Mouse (Mus musculus): ENCODE data around the gene Apeh. TPM values are rescaled to one million over a fixed set of nuclear protein-coding genes. Genes with fewer than 3 reads are reported as not detected.
A peak's percentile ranks its signal among the peaks of the same experiment; 100 is the strongest.

Gene Apeh
- total and polyA plus RNA-seq, 2 experiments from 2014 or later = 32.8 to 43.5 TPM

DNA sequence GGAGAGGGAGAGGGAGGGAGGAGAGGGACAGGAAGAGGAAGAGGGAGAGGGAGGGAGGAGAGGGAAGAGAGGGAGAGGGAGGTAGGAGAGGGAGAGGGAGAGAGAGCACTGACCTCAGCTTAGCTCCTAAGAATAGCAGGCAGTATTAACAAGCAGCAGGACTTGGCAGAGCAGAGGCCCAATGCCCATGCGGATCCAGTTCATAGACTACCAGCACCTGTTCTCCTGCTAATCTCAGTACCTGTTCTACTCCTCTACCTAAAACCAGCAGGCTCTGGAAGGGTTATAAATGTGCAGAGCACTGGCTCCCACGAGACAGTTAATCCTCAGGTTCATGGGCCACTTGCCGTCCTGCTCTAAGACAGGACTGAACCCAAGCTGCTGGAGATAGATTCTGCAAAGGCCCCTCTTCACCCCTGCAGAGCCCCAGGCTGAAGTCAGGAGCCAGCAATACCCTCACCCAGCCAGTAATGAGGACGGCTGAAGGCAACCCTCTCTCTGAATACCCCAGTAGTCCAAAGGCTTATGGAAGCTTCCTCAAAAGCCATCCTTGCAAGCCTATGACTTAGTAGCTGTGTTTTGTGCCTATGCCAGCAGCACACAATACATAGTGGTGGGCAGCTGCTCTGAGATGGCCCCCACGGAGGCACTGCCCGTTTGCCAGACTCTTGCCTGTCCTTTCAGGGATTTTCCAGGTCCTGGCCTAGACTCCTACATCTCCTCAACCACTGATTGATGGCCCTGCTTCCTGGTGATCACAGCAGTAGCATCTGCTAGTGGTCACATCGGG is 21.1 kb downstream of the Apeh start:
- ATAC-seq (ENCODE audit: insufficient read depth, low read depth) (peak; percentile 66), DNase-seq (ENCODE audit: low spot score) (no peak)
- Histone ChIP-seq H3K4me2 (ENCODE audit: low read depth, low read length) (no peak overlapping the region), H3K4me3 (ENCODE audit: low read depth, low read length) (no peak overlapping the region), H3K9me3 (replicated peaks; ENCODE audit: control insufficient read depth, low read length) (no peaks in the 10 kb centered on the region), H3K27ac (ENCODE audit: low read depth) (peak overlapping the region; percentile 77), H3K27me3 (ENCODE audit: control insufficient read depth, insufficient read depth, low read length) (no peaks in the 10 kb centered on the region), H3K36me3 (replicated peaks; ENCODE audit: control insufficient read depth, insufficient read depth, low read length) (peaks cover 14% of the 10 kb centered on the region), H3K9ac (replicated peaks; ENCODE audit: low read depth, low read length) (0 out of 2 replicates have a peak overlapping the region, but pooled peaks have one; percentile 26), H3K4me1 (ENCODE audit: control insufficient read depth, insufficient read depth) (peaks cover 16% of the 10 kb centered on the region)
- TF ChIP-seq CTCF (IDR thresholded peaks at IDR 0.05; ENCODE audit: low read depth) (no peak), EP300 (IDR thresholded peaks at IDR 0.05; ENCODE audit: low read depth) (no peak)
- 34% methylated on average over 7 of the region's 7 CpGs for WGBS

DNA sequence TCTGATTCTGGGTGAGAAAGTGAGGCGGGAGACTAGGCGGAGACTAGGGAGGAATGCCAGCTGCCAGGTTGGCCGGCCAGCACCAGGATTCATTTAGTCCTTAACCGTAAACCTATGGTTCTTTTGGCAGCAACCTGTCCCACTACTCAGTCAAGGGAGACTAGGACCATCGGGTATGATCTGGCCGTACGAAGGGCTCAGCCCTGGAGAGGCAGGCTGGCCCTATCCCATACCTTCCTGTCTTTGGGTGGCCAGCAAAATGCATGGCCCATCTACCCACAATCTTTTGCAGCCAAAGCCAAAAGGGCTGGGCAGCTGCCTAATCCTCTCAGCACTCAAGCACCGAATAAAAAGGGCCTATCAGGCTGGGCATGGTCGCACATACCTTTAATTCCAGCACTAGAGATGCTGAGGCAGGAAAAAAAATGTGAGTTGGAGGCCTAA is 21.9 kb downstream of the Apeh start:
- 34% methylated on average over 9 of the region's 9 CpGs for WGBS
- peaks cover 14% of the 10 kb centered on the region for H3K36me3 ChIP-seq (replicated peaks; ENCODE audit: control insufficient read depth, insufficient read depth, low read length)
- H3K27ac ChIP-seq (ENCODE audit: low read depth) = peak overlapping the region; percentile 58
- H3K4me1 ChIP-seq (ENCODE audit: control insufficient read depth, insufficient read depth) = peaks cover 16% of the 10 kb centered on the region
- DNase-seq (ENCODE audit: low spot score) = no peak
- peak; percentile 47 for ATAC-seq (ENCODE audit: insufficient read depth, low read depth)
- H3K9ac ChIP-seq (replicated peaks; ENCODE audit: low read depth, low read length) = no peak overlapping the region
- no peaks in the 10 kb centered on the region for H3K27me3 ChIP-seq (ENCODE audit: control insufficient read depth, insufficient read depth, low read length)
- H3K4me3 ChIP-seq (ENCODE audit: low read depth, low read length) = no peak overlapping the region
- TF ChIP-seq CTCF (IDR thresholded peaks at IDR 0.05; ENCODE audit: low read depth) (no peak), EP300 (IDR thresholded peaks at IDR 0.05; ENCODE audit: low read depth) (no peak)
- no peaks in the 10 kb centered on the region for H3K9me3 ChIP-seq (replicated peaks; ENCODE audit: control insufficient read depth, low read length)
- H3K4me2 ChIP-seq (ENCODE audit: low read depth, low read length) = no peak overlapping the region

GRCm38 (mm10) chr9:108071801-108072200 is 22.6 kb downstream of the Apeh start:
- no peak for TF ChIP-seq CTCF (IDR thresholded peaks at IDR 0.05; ENCODE audit: low read depth)
- no peak for TF ChIP-seq EP300 (IDR thresholded peaks at IDR 0.05; ENCODE audit: low read depth)
- H3K27me3 ChIP-seq (ENCODE audit: control insufficient read depth, insufficient read depth, low read length) = no peaks in the 10 kb centered on the region
- peaks cover 16% of the 10 kb centered on the region for H3K4me1 ChIP-seq (ENCODE audit: control insufficient read depth, insufficient read depth)
- no peak overlapping the region for H3K4me3 ChIP-seq (ENCODE audit: low read depth, low read length)
- 37% methylated on average over 4 of the region's 4 CpGs for WGBS
- ATAC-seq (ENCODE audit: insufficient read depth, low read depth) (no peak), DNase-seq (ENCODE audit: low spot score) (no peak)
- H3K36me3 ChIP-seq (replicated peaks; ENCODE audit: control insufficient read depth, insufficient read depth, low read length) = peaks cover 16% of the 10 kb centered on the region
- H3K9me3 ChIP-seq (replicated peaks; ENCODE audit: control insufficient read depth, low read length) = no peaks in the 10 kb centered on the region
- H3K9ac ChIP-seq (replicated peaks; ENCODE audit: low read depth, low read length) = no peak overlapping the region
- H3K27ac ChIP-seq (ENCODE audit: low read depth) = peak overlapping the region; percentile 58
- no peak overlapping the region for H3K4me2 ChIP-seq (ENCODE audit: low read depth, low read length)

DNA sequence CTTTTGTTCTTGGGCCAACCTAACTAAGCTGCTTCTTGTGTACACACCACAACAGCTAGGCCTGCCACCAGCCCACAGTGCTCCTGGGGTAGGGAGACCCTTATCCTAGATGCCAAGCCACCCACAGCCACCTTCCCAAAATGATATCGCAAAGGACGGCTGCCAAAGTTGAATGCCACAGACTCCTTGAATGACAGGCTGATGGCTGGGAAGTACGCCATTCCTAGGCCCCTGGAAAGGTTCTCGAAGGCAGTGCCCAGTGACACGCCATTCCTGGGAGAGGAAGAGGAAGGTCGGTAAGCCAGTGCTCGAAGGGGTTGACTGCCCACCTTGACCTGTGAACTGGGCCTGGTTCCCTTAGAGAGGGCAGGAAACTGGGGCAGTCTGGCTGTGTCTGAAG is 24.9 kb downstream of the Apeh start:
- TF ChIP-seq EP300 (IDR thresholded peaks at IDR 0.05; ENCODE audit: low read depth) (no peak), CTCF (IDR thresholded peaks at IDR 0.05; ENCODE audit: low read depth) (no peak)
- H3K27ac ChIP-seq (ENCODE audit: low read depth) = 0 out of 2 replicates have a peak overlapping the region, but pooled peaks have one; percentile 4
- peaks cover 28% of the 10 kb centered on the region for H3K36me3 ChIP-seq (replicated peaks; ENCODE audit: control insufficient read depth, insufficient read depth, low read length)
- ATAC-seq (ENCODE audit: insufficient read depth, low read depth) = no peak
- H3K27me3 ChIP-seq (ENCODE audit: control insufficient read depth, insufficient read depth, low read length) = no peaks in the 10 kb centered on the region
- peaks cover 16% of the 10 kb centered on the region for H3K4me1 ChIP-seq (ENCODE audit: control insufficient read depth, insufficient read depth)
- no peaks in the 10 kb centered on the region for H3K9me3 ChIP-seq (replicated peaks; ENCODE audit: control insufficient read depth, low read length)
- 0 out of 2 replicates have a peak overlapping the region, but pooled peaks have one; percentile 15 for H3K9ac ChIP-seq (replicated peaks; ENCODE audit: low read depth, low read length)
- DNase-seq (ENCODE audit: low spot score) = no peak
- H3K4me3 ChIP-seq (ENCODE audit: low read depth, low read length) = no peak overlapping the region
- WGBS = 58% methylated on average over 7 of the region's 7 CpGs
- no peak overlapping the region for H3K4me2 ChIP-seq (ENCODE audit: low read depth, low read length)

DNA sequence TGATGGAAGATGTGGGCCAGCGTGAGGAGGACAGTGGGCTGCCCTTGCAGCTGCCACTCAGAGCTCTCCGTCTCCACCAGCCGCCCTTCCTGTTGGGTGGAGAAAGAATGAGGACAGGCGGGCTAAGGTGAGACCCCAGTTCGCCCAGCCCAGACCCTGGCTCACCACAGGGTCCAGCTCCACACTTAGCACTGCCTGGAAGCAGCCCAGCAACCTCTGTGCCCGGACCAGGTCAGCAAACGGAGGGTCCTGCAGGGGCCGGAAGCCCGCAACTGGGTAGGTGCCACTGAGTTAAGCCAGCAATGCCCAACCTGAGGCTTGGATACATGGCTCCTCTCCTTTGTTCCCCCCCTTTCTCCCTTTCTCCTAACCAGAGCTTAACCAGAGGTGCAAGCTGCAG is 25.4 kb downstream of the Apeh start:
- TF ChIP-seq CTCF (IDR thresholded peaks at IDR 0.05; ENCODE audit: low read depth) = no peak
- no peak for TF ChIP-seq EP300 (IDR thresholded peaks at IDR 0.05; ENCODE audit: low read depth)
- DNase-seq (ENCODE audit: low spot score) (no peak), ATAC-seq (ENCODE audit: insufficient read depth, low read depth) (no peak)
- Histone ChIP-seq H3K4me1 (ENCODE audit: control insufficient read depth, insufficient read depth) (peaks cover 16% of the 10 kb centered on the region), H3K36me3 (replicated peaks; ENCODE audit: control insufficient read depth, insufficient read depth, low read length) (peaks cover 30% of the 10 kb centered on the region), H3K27ac (ENCODE audit: low read depth) (no peak overlapping the region), H3K4me3 (ENCODE audit: low read depth, low read length) (no peak overlapping the region), H3K27me3 (ENCODE audit: control insufficient read depth, insufficient read depth, low read length) (no peaks in the 10 kb centered on the region), H3K9me3 (replicated peaks; ENCODE audit: control insufficient read depth, low read length) (no peaks in the 10 kb centered on the region), H3K9ac (replicated peaks; ENCODE audit: low read depth, low read length) (no peak overlapping the region), H3K4me2 (ENCODE audit: low read depth, low read length) (no peak overlapping the region)
- WGBS = 91% methylated on average over 9 of the region's 9 CpGs

Measured in heart, postnatal 0 days (tissue).